Mouse (Mus musculus) 3T3-L1 (cell line): ENCODE measurements at regions not wholly inside any gene's neighbourhood (a gene's known extent, or its start where the extent isn't known, plus 50 kb on each side); places are given as distances from the start of the nearest gene placed in this dataset.

Experiments used
- DNase-seq: peaks from one replicate; pipeline ENCODE4 v3.0.0-alpha.2; 2015; ENCODE audit warnings: low read depth, low spot score

GRCm38 (mm10) chr13:112121110-112121509 lies 167.1 kb upstream of the Ankrd55 start:
- no peak for DNase-seq

GRCm38 (mm10) chr13:112122842-112123373 lies 165.3 kb upstream of the Ankrd55 start:
- no peak for DNase-seq

- no peak for DNase-seq
Measured at GRCm38 (mm10) chr13:112125769-112126469, 162.3 kb upstream of the Ankrd55 start.

- no peak for DNase-seq
Measured at GRCm38 (mm10) chr13:112130220-112130619, 158.0 kb upstream of the Ankrd55 start.

GRCm38 (mm10) chr13:112130774-112131173 lies 157.5 kb upstream of the Ankrd55 start:
- no peak for DNase-seq

- DNase-seq = no peak
Measured at GRCm38 (mm10) chr13:112131191-112131590, 157.1 kb upstream of the Ankrd55 start.

- DNase-seq = no peak
Measured at GRCm38 (mm10) chr13:112133736-112134135, 154.5 kb upstream of the Ankrd55 start.

GRCm38 (mm10) chr13:112134701-112135100 lies 153.6 kb upstream of the Ankrd55 start:
- no peak for DNase-seq

GRCm38 (mm10) chr13:112135777-112136176 lies 152.5 kb upstream of the Ankrd55 start:
- DNase-seq = no peak

- DNase-seq = no peak
Measured at GRCm38 (mm10) chr13:112136850-112137249, 151.4 kb upstream of the Ankrd55 start.

- no peak for DNase-seq
Measured at GRCm38 (mm10) chr13:112140871-112141270, 147.4 kb upstream of the Ankrd55 start.

GRCm38 (mm10) chr13:112144393-112145348 lies 143.6 kb upstream of the Ankrd55 start:
- peak; percentile 40 for DNase-seq

- DNase-seq = no peak
Measured at GRCm38 (mm10) chr13:112152614-112153550, 135.4 kb upstream of the Ankrd55 start.

- no peak for DNase-seq
Measured at GRCm38 (mm10) chr13:112153681-112154127, 134.5 kb upstream of the Ankrd55 start.

- DNase-seq = no peak
Measured at GRCm38 (mm10) chr13:112159430-112160172, 128.7 kb upstream of the Ankrd55 start.

- DNase-seq = no peak
Measured at GRCm38 (mm10) chr13:112160173-112160641, 128.0 kb upstream of the Ankrd55 start.

- no peak for DNase-seq
Measured at GRCm38 (mm10) chr13:112160726-112161125, 127.5 kb upstream of the Ankrd55 start.

GRCm38 (mm10) chr13:112161886-112162285 lies 126.4 kb upstream of the Ankrd55 start:
- DNase-seq = no peak

GRCm38 (mm10) chr13:112165921-112166320 lies 122.3 kb upstream of the Ankrd55 start:
- DNase-seq = no peak

- no peak for DNase-seq
Measured at GRCm38 (mm10) chr13:112166338-112166802, 121.9 kb upstream of the Ankrd55 start.
